Mouse (Mus musculus): ENCODE data around the gene Vps29. TPM values are rescaled to one million over a fixed set of nuclear protein-coding genes. Genes with fewer than 3 reads are reported as not detected.
A peak's percentile ranks its signal among the peaks of the same experiment; 100 is the strongest.

The Vps29 gene
- total and polyA plus RNA-seq, 2 experiments from 2014 or later: 92.5 to 184 TPM

DNA sequence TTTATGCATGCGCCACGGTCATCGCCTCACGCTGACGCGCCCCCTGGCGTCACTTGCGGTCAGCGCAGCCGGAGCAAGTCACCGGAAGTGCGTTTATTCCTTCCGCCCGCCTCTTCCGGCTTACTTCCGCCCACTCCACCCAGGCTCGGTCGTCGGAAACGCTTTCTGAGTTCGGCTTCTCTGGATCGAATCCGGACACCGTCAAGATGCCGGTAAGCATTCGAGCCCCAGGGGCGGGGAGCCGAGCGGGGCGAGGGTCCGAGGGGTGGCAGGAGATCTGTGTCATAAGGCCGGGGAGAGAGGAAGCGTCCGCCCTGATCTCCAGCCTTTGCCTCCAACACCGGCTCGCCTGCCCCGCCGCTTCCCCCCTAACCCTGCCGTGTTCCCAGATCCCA, 37.6 kb downstream of the Vps29 start, which contains the start of gene Arpc3:
Gene Arpc3 (plus strand): TSS at position 93 of the 395 bp plus-strand sequence.
- Histone ChIP-seq H3K27ac (ENCODE audit: low read depth) (peak within 1 kb of the TSS; percentile 86), H3K4me2 (ENCODE audit: low read depth, low read length) (peak within 1 kb of the TSS; percentile 66), H3K4me3 (ENCODE audit: low read depth, low read length) (peak within 1 kb of the TSS; percentile 90), H3K4me1 (ENCODE audit: control insufficient read depth, insufficient read depth) (peaks cover 7% of the 10 kb centered on the region; the same call in 1 of the 2 replicates), H3K9me3 (replicated peaks; ENCODE audit: control insufficient read depth, low read length) (no peaks in the 10 kb centered on the region), H3K27me3 (ENCODE audit: control insufficient read depth, insufficient read depth, low read length) (no peaks in the 10 kb centered on the region), H3K9ac (replicated peaks; ENCODE audit: low read depth, low read length) (peak within 1 kb of the TSS; percentile 89), H3K36me3 (replicated peaks; ENCODE audit: control insufficient read depth, insufficient read depth, low read length) (0 out of 2 replicates have a peak, but pooled peaks cover 1% of the 10 kb centered on the region)
- DNase-seq (ENCODE audit: low spot score) (peak; percentile 83), ATAC-seq (ENCODE audit: insufficient read depth, low read depth) (peak; percentile 87)
- TF ChIP-seq EP300 (IDR thresholded peaks at IDR 0.05; ENCODE audit: low read depth) (peak; percentile 50; the same call in 1 of the 2 replicates), CTCF (IDR thresholded peaks at IDR 0.05; ENCODE audit: low read depth) (peak; percentile 90)
- WGBS: under 1% methylated on average over 39 of the region's 39 CpGs

DNA sequence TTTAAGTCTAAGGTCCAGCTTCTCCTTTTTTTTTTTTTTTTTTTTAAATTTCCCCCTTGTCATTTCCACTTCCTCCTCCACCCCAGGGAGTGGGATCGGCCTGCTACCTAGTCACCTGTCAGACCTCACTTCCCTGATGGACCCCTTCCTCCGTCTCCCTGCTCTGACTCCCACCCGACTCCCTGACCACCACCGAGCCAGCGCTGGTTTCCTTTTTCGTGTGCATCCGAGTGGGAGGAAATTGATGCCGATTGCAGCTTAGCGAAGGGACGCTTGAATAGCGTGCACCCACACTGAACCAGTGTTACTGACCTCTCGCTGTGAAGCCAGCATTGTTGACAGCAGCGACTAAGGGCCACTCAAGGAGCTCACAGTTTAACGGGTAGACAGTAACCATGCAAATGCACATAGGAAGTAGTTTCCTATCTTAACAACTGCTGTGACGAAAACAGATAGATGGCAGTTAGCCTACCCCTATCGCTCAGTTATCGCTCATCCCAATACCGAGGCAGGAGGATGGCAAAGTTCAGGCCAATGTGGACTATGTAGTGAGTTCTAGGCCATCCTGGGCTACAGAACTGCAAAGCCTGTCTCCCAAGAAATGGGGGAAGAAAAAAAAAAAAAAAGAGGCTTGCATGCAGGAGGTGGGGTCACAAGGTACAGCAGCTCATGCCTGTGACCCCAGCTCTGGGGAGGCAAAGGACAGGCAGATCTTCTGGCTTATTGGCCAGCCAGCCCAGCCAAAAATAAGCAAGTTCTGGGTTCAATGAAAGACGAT, 38.2 kb downstream of the Vps29 start:
- Histone ChIP-seq H3K4me1 (ENCODE audit: control insufficient read depth, insufficient read depth) (peaks cover 7% of the 10 kb centered on the region; the same call in 1 of the 2 replicates), H3K9ac (replicated peaks; ENCODE audit: low read depth, low read length) (peak overlapping the region; percentile 89), H3K4me2 (ENCODE audit: low read depth, low read length) (peak overlapping the region; percentile 66), H3K27me3 (ENCODE audit: control insufficient read depth, insufficient read depth, low read length) (no peaks in the 10 kb centered on the region), H3K4me3 (ENCODE audit: low read depth, low read length) (peak overlapping the region; percentile 90), H3K9me3 (replicated peaks; ENCODE audit: control insufficient read depth, low read length) (no peaks in the 10 kb centered on the region), H3K36me3 (replicated peaks; ENCODE audit: control insufficient read depth, insufficient read depth, low read length) (peaks cover 8% of the 10 kb centered on the region; the same call in 1 of the 2 replicates), H3K27ac (ENCODE audit: low read depth) (peak overlapping the region; percentile 86)
- TF ChIP-seq CTCF (IDR thresholded peaks at IDR 0.05; ENCODE audit: low read depth): no peak
- no peak for TF ChIP-seq EP300 (IDR thresholded peaks at IDR 0.05; ENCODE audit: low read depth)
- no peak for DNase-seq (ENCODE audit: low spot score)
- peak; percentile 32; the same call in 1 of the 2 replicates for ATAC-seq (ENCODE audit: insufficient read depth, low read depth)
- 6% methylated on average over 19 of the region's 19 CpGs for WGBS

DNA sequence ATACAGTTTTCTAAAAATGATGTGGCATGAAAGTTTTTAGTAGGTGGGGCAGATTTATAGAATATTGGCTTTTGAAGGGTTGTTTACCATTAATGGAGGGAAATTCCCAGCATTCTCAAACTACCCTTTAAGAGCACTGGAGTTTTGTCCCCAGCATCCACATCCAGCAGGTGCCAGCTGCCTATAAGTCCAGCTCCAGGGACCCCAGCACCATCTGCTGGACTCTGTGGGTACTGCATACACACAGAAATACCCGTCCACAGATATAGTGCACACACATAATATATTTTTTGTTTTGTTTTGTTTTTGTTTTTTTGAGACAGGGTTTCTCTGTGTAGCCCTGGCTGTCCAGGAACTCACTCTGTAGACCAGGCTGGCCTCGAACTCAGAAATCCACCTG, 39.7 kb downstream of the Vps29 start:
- no peak overlapping the region for H3K27ac ChIP-seq (ENCODE audit: low read depth)
- 69% methylated on average over 2 of the region's 2 CpGs for WGBS
- ATAC-seq (ENCODE audit: insufficient read depth, low read depth) (no peak; the same call in 1 of the 2 replicates), DNase-seq (ENCODE audit: low spot score) (peak; percentile 55)
- no peak for TF ChIP-seq EP300 (IDR thresholded peaks at IDR 0.05; ENCODE audit: low read depth)
- TF ChIP-seq CTCF (IDR thresholded peaks at IDR 0.05; ENCODE audit: low read depth): peak; percentile 76
- H3K4me3 ChIP-seq (ENCODE audit: low read depth, low read length): no peak overlapping the region
- no peak overlapping the region for H3K4me2 ChIP-seq (ENCODE audit: low read depth, low read length)
- H3K9me3 ChIP-seq (replicated peaks; ENCODE audit: control insufficient read depth, low read length): no peaks in the 10 kb centered on the region
- peaks cover 15% of the 10 kb centered on the region; the same call in 1 of the 2 replicates for H3K4me1 ChIP-seq (ENCODE audit: control insufficient read depth, insufficient read depth)
- H3K36me3 ChIP-seq (replicated peaks; ENCODE audit: control insufficient read depth, insufficient read depth, low read length): peaks cover 8% of the 10 kb centered on the region; the same call in 1 of the 2 replicates
- H3K9ac ChIP-seq (replicated peaks; ENCODE audit: low read depth, low read length): no peak overlapping the region
- H3K27me3 ChIP-seq (ENCODE audit: control insufficient read depth, insufficient read depth, low read length): no peaks in the 10 kb centered on the region

DNA sequence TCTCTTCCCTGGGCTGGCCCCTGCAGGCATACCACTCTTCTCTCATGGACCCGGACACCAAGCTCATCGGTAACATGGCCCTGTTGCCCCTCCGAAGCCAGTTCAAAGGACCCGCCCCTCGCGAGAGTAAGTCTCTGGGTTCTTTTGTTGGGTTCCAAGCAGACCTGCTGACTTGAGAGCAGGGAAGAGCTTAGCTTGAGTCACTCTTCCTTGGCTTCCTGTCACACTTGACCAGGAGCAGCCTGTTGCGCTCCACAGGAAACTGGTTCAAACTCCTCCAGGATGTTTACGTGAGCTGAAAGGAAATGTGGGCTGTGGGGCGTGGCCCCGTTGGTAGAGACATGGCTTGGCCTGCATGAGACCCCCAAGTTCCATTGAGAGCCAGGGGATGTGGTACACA, 42.6 kb downstream of the Vps29 start:
- Histone ChIP-seq H3K27me3 (ENCODE audit: control insufficient read depth, insufficient read depth, low read length) (no peaks in the 10 kb centered on the region), H3K4me3 (ENCODE audit: low read depth, low read length) (no peak overlapping the region), H3K4me1 (ENCODE audit: control insufficient read depth, insufficient read depth) (peaks cover 31% of the 10 kb centered on the region), H3K9ac (replicated peaks; ENCODE audit: low read depth, low read length) (no peak overlapping the region), H3K36me3 (replicated peaks; ENCODE audit: control insufficient read depth, insufficient read depth, low read length) (peaks cover 8% of the 10 kb centered on the region; the same call in 1 of the 2 replicates), H3K4me2 (ENCODE audit: low read depth, low read length) (0 out of 2 replicates have a peak overlapping the region, but pooled peaks have one; percentile 2), H3K9me3 (replicated peaks; ENCODE audit: control insufficient read depth, low read length) (no peaks in the 10 kb centered on the region), H3K27ac (ENCODE audit: low read depth) (peak overlapping the region; percentile 82)
- ATAC-seq (ENCODE audit: insufficient read depth, low read depth) (peak; percentile 37), DNase-seq (ENCODE audit: low spot score) (peak; percentile 41)
- 72% methylated on average over 10 of the region's 10 CpGs for WGBS
- no peak for TF ChIP-seq CTCF (IDR thresholded peaks at IDR 0.05; ENCODE audit: low read depth)
- TF ChIP-seq EP300 (IDR thresholded peaks at IDR 0.05; ENCODE audit: low read depth): peak; percentile 95

DNA sequence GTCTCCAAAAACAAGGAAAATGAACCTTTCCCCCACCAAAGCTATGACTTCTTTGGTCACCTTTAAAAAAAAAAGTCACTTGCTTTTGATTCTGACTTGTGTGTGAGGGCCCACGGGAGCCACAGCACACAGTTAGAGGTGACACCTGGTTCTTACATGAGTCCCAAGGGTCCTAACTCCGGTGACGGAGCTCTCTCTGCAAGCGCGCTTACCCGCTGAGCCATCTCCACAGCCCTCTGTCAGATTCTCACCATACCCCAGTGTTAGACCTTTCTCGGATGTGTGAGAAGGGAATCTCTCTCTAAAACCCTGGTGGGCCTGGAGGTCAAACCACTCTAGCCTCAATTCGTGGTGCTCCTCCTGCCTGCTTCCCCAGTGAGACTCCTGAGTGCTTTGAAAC, 43.3 kb downstream of the Vps29 start:
- no peak for DNase-seq (ENCODE audit: low spot score)
- Histone ChIP-seq H3K9ac (replicated peaks; ENCODE audit: low read depth, low read length) (no peak overlapping the region), H3K27ac (ENCODE audit: low read depth) (peak overlapping the region; percentile 73), H3K4me3 (ENCODE audit: low read depth, low read length) (no peak overlapping the region), H3K4me1 (ENCODE audit: control insufficient read depth, insufficient read depth) (peaks cover 34% of the 10 kb centered on the region), H3K4me2 (ENCODE audit: low read depth, low read length) (no peak overlapping the region), H3K36me3 (replicated peaks; ENCODE audit: control insufficient read depth, insufficient read depth, low read length) (peaks cover 14% of the 10 kb centered on the region; the same call in 1 of the 2 replicates), H3K27me3 (ENCODE audit: control insufficient read depth, insufficient read depth, low read length) (no peaks in the 10 kb centered on the region), H3K9me3 (replicated peaks; ENCODE audit: control insufficient read depth, low read length) (no peaks in the 10 kb centered on the region)
- TF ChIP-seq EP300 (IDR thresholded peaks at IDR 0.05; ENCODE audit: low read depth) (no peak), CTCF (IDR thresholded peaks at IDR 0.05; ENCODE audit: low read depth) (no peak)
- WGBS: 84% methylated on average over 8 of the region's 8 CpGs
- ATAC-seq (ENCODE audit: insufficient read depth, low read depth): no peak
